Comparison of ENCODE assay signal across 9 mouse cellular contexts in the genomic region with DNA sequence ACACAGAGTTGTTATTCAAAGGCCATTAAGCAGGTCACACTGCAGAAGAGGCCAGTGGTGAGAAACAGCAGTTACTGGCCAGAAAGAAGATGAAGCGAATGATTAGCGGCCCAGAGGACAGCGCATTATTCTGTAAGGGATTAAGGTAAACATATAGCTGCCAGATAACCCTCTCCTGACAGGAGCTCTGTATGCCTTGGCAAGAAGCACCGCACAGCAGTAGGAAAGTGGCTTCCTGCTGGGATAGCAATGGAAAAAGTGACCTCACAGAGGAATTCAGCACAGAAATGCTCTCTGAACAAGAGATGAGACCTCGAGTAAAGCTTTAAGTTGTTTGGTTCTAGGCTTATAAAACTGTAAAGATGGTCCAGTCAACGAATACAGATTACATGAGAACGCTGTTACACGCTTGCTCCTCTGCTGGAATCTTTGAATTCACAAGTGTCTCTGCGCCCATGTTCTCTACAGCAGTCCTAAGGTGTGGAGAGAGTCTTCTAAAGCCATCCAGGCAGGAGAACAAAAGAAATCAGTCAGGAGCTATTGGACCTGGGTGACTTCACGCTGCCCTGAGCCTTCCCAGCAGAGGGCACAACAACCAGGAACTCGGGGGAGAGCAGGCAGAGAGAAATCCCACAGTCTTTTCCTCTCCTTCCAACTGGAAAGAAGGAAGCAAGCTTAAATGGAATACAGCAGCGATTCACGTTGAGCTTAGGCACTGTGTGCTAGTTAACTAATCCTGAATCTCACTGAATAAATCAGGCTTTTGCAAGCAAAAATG. TPM values are rescaled to one million over a fixed set of nuclear protein-coding genes. Genes with fewer than 3 reads are reported as not detected.
A peak's percentile ranks its signal among the peaks of the same experiment; 100 is the strongest.
DNase-seq lines count a peak whose midpoint lies in the region; ATAC-seq lines count a peak whose summit lies in the region.
"Had no signal": no experiment of that assay in that cellular context is flagged by ENCODE, and none has a peak within 500 bp of the region (broad histone marks: within the 10 kb centered on the region; RNA-seq: fewer than 3 reads in every experiment).

No protein-coding gene starts in this region.

- H3K4me2 ChIP-seq in embryonic facial prominence, embryonic 11.5 days (ENCODE audit: low read depth, low read length) = no peak overlapping the region
- H3K4me2 ChIP-seq in lung, embryonic 16.5 days (ENCODE audit: low read depth, low read length) = no peak overlapping the region
- no peak overlapping the region for H3K4me2 ChIP-seq in intestine, embryonic 15.5 days (replicated peaks)
- H3K4me2 ChIP-seq in stomach, embryonic 15.5 days = no peak overlapping the region
- H3K4me2 ChIP-seq: liver, embryonic 11.5 days had no signal

- H3K4me1 ChIP-seq in embryonic facial prominence, embryonic 11.5 days (ENCODE audit: control insufficient read depth, insufficient read depth, low read length) = no peaks in the 10 kb centered on the region
- peaks cover 8% of the 10 kb centered on the region for H3K4me1 ChIP-seq in embryonic facial prominence, embryonic 10.5 days
- H3K4me1 ChIP-seq in lung, embryonic 16.5 days (replicated peaks; ENCODE audit: control insufficient read depth, insufficient read depth, low read length) = peaks cover 3% of the 10 kb centered on the region
- no peaks in the 10 kb centered on the region for H3K4me1 ChIP-seq in intestine, embryonic 15.5 days (replicated peaks)
- peaks cover 9% of the 10 kb centered on the region; the same call in 1 of the 2 replicates for H3K4me1 ChIP-seq in stomach, embryonic 15.5 days

- no peaks in the 10 kb centered on the region for H3K27me3 ChIP-seq in embryonic facial prominence, embryonic 11.5 days (ENCODE audit: control insufficient read depth, insufficient read depth, low read length)
- no peaks in the 10 kb centered on the region for H3K27me3 ChIP-seq in embryonic facial prominence, embryonic 10.5 days (replicated peaks; ENCODE audit: low read depth, poor library complexity, severe bottlenecking)
- H3K27me3 ChIP-seq in lung, embryonic 16.5 days (ENCODE audit: control insufficient read depth, insufficient read depth, low read depth, low read length) = no peaks in the 10 kb centered on the region
- H3K27me3 ChIP-seq in intestine, embryonic 15.5 days (replicated peaks) = no peaks in the 10 kb centered on the region
- H3K27me3 ChIP-seq in stomach, embryonic 15.5 days (replicated peaks) = no peaks in the 10 kb centered on the region

- no peak overlapping the region for H3K27ac ChIP-seq in embryonic facial prominence, embryonic 11.5 days (replicated peaks; ENCODE audit: low read depth, low read length)
- no peak overlapping the region; the same call in 1 of the 2 replicates for H3K27ac ChIP-seq in embryonic facial prominence, embryonic 10.5 days (replicated peaks)
- H3K27ac ChIP-seq in lung, embryonic 16.5 days (ENCODE audit: low read length) = peak overlapping the region; percentile 3; the same call in 1 of the 2 replicates
- H3K27ac ChIP-seq in intestine, embryonic 15.5 days = no peak overlapping the region
- H3K27ac ChIP-seq in stomach, embryonic 15.5 days = peak overlapping the region; percentile 61; the same call in 1 of the 2 replicates

- H3K9ac ChIP-seq in embryonic facial prominence, embryonic 11.5 days (replicated peaks; ENCODE audit: low read length) = no peak overlapping the region
- H3K9ac ChIP-seq in lung, embryonic 16.5 days (ENCODE audit: low read length) = no peak overlapping the region
- no peak overlapping the region for H3K9ac ChIP-seq in intestine, embryonic 15.5 days
- H3K9ac ChIP-seq in stomach, embryonic 15.5 days = no peak overlapping the region

- 56% methylated on average over 13 of the region's 13 CpGs for WGBS in embryonic facial prominence, embryonic 11.5 days
- 58% methylated on average over 13 of the region's 13 CpGs for WGBS in embryonic facial prominence, embryonic 10.5 days
- WGBS in lung, embryonic 16.5 days = 47% methylated on average over 13 of the region's 13 CpGs
- 42% methylated on average over 13 of the region's 13 CpGs for WGBS in intestine, embryonic 15.5 days
- 45% methylated on average over 13 of the region's 13 CpGs for WGBS in stomach, embryonic 15.5 days

- no peaks in the 10 kb centered on the region for H3K9me3 ChIP-seq in embryonic facial prominence, embryonic 11.5 days (replicated peaks; ENCODE audit: control insufficient read depth, low read length)
- no peaks in the 10 kb centered on the region for H3K9me3 ChIP-seq in embryonic facial prominence, embryonic 10.5 days
- no peaks in the 10 kb centered on the region for H3K9me3 ChIP-seq in lung, embryonic 16.5 days (ENCODE audit: control insufficient read depth, low read length)
- H3K9me3 ChIP-seq in intestine, embryonic 15.5 days = no peaks in the 10 kb centered on the region
- no peaks in the 10 kb centered on the region for H3K9me3 ChIP-seq in stomach, embryonic 15.5 days

- ATAC-seq in embryonic facial prominence, embryonic 11.5 days (replicated peaks; ENCODE audit: insufficient number of reproducible peaks, low FRiP score, low TSS enrichment, low read depth) = no peak
- 0 out of 2 replicates have a peak, but pooled peaks have one; percentile 47 for ATAC-seq in lung, embryonic 16.5 days (ENCODE audit: low read depth)
- 0 out of 2 replicates have a peak, but pooled peaks have one; percentile 28 for ATAC-seq in intestine, embryonic 15.5 days
- ATAC-seq in stomach, embryonic 15.5 days (ENCODE audit: insufficient read depth, low FRiP score, low read depth) = no peak

- H3K4me3 ChIP-seq in embryonic facial prominence, embryonic 11.5 days (ENCODE audit: low read depth, low read length) = no peak overlapping the region
- no peak overlapping the region for H3K4me3 ChIP-seq in embryonic facial prominence, embryonic 10.5 days
- no peak overlapping the region for H3K4me3 ChIP-seq in lung, embryonic 16.5 days (ENCODE audit: low read length)
- no peak overlapping the region for H3K4me3 ChIP-seq in intestine, embryonic 15.5 days (replicated peaks)
- H3K4me3 ChIP-seq in stomach, embryonic 15.5 days (replicated peaks) = no peak overlapping the region

- peak; percentile 11 for DNase-seq in embryonic facial prominence, embryonic 11.5 days (ENCODE audit: low spot score)
- no peak for DNase-seq in embryonic facial prominence, embryonic 10.5 days (ENCODE audit: low spot score)
- DNase-seq in lung, adult 18-20 months = no peak
- DNase-seq in layer of hippocampus, adult 11-12 months (ENCODE audit: low spot score) = no peak
- DNase-seq in gastrocnemius, postnatal 4 days (ENCODE audit: low spot score in 2 of 2) = no peak

- no peaks in the 10 kb centered on the region for H3K36me3 ChIP-seq in embryonic facial prominence, embryonic 11.5 days (replicated peaks; ENCODE audit: control insufficient read depth, insufficient read depth, low read depth, low read length)
- H3K36me3 ChIP-seq in embryonic facial prominence, embryonic 10.5 days (replicated peaks) = peaks cover 16% of the 10 kb centered on the region
- no peaks in the 10 kb centered on the region for H3K36me3 ChIP-seq in lung, embryonic 16.5 days (ENCODE audit: control insufficient read depth, insufficient read depth, low read length)
- 0 out of 2 replicates have a peak, but pooled peaks cover 3% of the 10 kb centered on the region for H3K36me3 ChIP-seq in intestine, embryonic 15.5 days
- H3K36me3 ChIP-seq in stomach, embryonic 15.5 days = 0 out of 2 replicates have a peak, but pooled peaks cover 7% of the 10 kb centered on the region

RNA-seq across cellular contexts. Expression of a gene that starts 18.0 kb away (rescaled TPM):
- polyA plus RNA-seq in embryonic facial prominence, embryonic 11.5 days (2014; fragmentation: Nextera tagmentation; extraction: Ambion mirVana) = 91.4 and 96.6 TPM in 2 replicates
- 100 and 101 TPM in 2 replicates for polyA plus RNA-seq in embryonic facial prominence, embryonic 10.5 days (2016; fragmentation: Nextera tagmentation; extraction: Ambion mirVana)
- polyA plus RNA-seq in lung, embryonic 16.5 days (2015; fragmentation: Nextera tagmentation; extraction: Ambion mirVana) = 70.0 and 74.9 TPM in 2 replicates
- 70.2 and 74.4 TPM in 2 replicates for polyA plus RNA-seq in intestine, embryonic 15.5 days (2015; fragmentation: Nextera tagmentation; extraction: Ambion mirVana)
- polyA plus RNA-seq in stomach, embryonic 15.5 days (2015; fragmentation: Nextera tagmentation; extraction: Ambion mirVana) = 67.6 and 76.5 TPM in 2 replicates
- 10 to 100 TPM; 23.5 to 24.4 TPM for total RNA-seq in gastrocnemius, postnatal 4 days (2021)

RNA-seq across cellular contexts. Expression of a gene that starts 31.1 kb away (rescaled TPM):
- polyA plus RNA-seq in embryonic facial prominence, embryonic 11.5 days (2014; fragmentation: Nextera tagmentation; extraction: Ambion mirVana) = 2.7 TPM in 2 replicates
- 1.5 and 1.9 TPM in 2 replicates for polyA plus RNA-seq in embryonic facial prominence, embryonic 10.5 days (2016; fragmentation: Nextera tagmentation; extraction: Ambion mirVana)
- 1.1 and 1.3 TPM in 2 replicates for polyA plus RNA-seq in lung, embryonic 16.5 days (2015; fragmentation: Nextera tagmentation; extraction: Ambion mirVana)
- 1.4 and 1.5 TPM in 2 replicates for polyA plus RNA-seq in intestine, embryonic 15.5 days (2015; fragmentation: Nextera tagmentation; extraction: Ambion mirVana)
- polyA plus RNA-seq in stomach, embryonic 15.5 days (2015; fragmentation: Nextera tagmentation; extraction: Ambion mirVana) = 1.5 and 1.6 TPM in 2 replicates
- total RNA-seq in gastrocnemius, postnatal 4 days (2021) = 1 to 10 TPM; 5.4 to 5.5 TPM

Comparison
In these comparisons a context has a peak if more than half of its experiments do, and no peak if none do; other contexts are left out.
1. ATAC-seq: peak in lung, embryonic 16.5 days (single experiment) and intestine, embryonic 15.5 days (single experiment); none in embryonic facial prominence, embryonic 11.5 days (single experiment) and stomach, embryonic 15.5 days (single experiment).
2. H3K27ac ChIP-seq: peak in lung, embryonic 16.5 days (single experiment) and stomach, embryonic 15.5 days (single experiment); none in embryonic facial prominence, embryonic 11.5 days (single experiment), embryonic facial prominence, embryonic 10.5 days (single experiment) and intestine, embryonic 15.5 days (single experiment).